Mouse (Mus musculus): Measurements from ENCODE around the gene Eya2. TPM values are rescaled to one million over a fixed set of nuclear protein-coding genes. Genes with fewer than 3 reads are reported as not detected.
A peak's percentile ranks its signal among the peaks of the same experiment; 100 is the strongest.

Eya2 gene
- polyA plus RNA-seq, 1 experiment from 2014 or later = 6.9 TPM

- peaks cover 5% of the 10 kb centered on the region for H3K36me3 ChIP-seq
- no peak overlapping the region for H3K9ac ChIP-seq
- no peaks in the 10 kb centered on the region for H3K9me3 ChIP-seq (replicated peaks)
- no peaks in the 10 kb centered on the region for H3K27me3 ChIP-seq
- no peak overlapping the region for H3K4me3 ChIP-seq (replicated peaks)
- peaks cover 16% of the 10 kb centered on the region for H3K4me1 ChIP-seq
- H3K4me2 ChIP-seq = 0 out of 2 replicates have a peak overlapping the region, but pooled peaks have one; percentile 4
- 33% methylated on average over 18 of the region's 18 CpGs for WGBS
- ATAC-seq (replicated peaks; ENCODE audit: low FRiP score) = 0 out of 2 replicates have a peak, but pooled peaks have one; percentile 25
- 0 out of 2 replicates have a peak overlapping the region, but pooled peaks have one; percentile 54 for H3K27ac ChIP-seq
Observed at GRCm38 (mm10) chr2:165732552-165733238, 137.9 kb downstream of the Eya2 start.

- Histone ChIP-seq H3K9me3 (replicated peaks) (no peaks in the 10 kb centered on the region), H3K36me3 (peaks cover 5% of the 10 kb centered on the region), H3K27me3 (no peaks in the 10 kb centered on the region), H3K4me1 (peaks cover 16% of the 10 kb centered on the region), H3K4me3 (replicated peaks) (no peak overlapping the region), H3K27ac (0 out of 2 replicates have a peak overlapping the region, but pooled peaks have one; percentile 65), H3K4me2 (no peak overlapping the region), H3K9ac (no peak overlapping the region)
- ATAC-seq (replicated peaks; ENCODE audit: low FRiP score) = no peak
- WGBS = 60% methylated on average over 8 of the region's 8 CpGs
Observed at GRCm38 (mm10) chr2:165733701-165734100, 138.9 kb downstream of the Eya2 start.

GRCm38 (mm10) chr2:165736297-165736696, 141.5 kb downstream of the Eya2 start:
- Histone ChIP-seq H3K4me3 (replicated peaks) (no peak overlapping the region), H3K27ac (no peak overlapping the region), H3K4me1 (peaks cover 27% of the 10 kb centered on the region), H3K27me3 (no peaks in the 10 kb centered on the region), H3K9me3 (replicated peaks) (no peaks in the 10 kb centered on the region), H3K36me3 (peaks cover 5% of the 10 kb centered on the region), H3K4me2 (no peak overlapping the region), H3K9ac (no peak overlapping the region)
- no peak for ATAC-seq (replicated peaks; ENCODE audit: low FRiP score)
- WGBS = 55% methylated on average over 2 of the region's 2 CpGs

GRCm38 (mm10) chr2:165740381-165740780, 145.5 kb downstream of the Eya2 start:
- no peak overlapping the region for H3K4me3 ChIP-seq (replicated peaks)
- H3K9ac ChIP-seq = no peak overlapping the region
- peaks cover 25% of the 10 kb centered on the region for H3K4me1 ChIP-seq
- H3K27ac ChIP-seq = peak overlapping the region; percentile 61; the same call in 1 of the 2 replicates
- no peak for ATAC-seq (replicated peaks; ENCODE audit: low FRiP score)
- no peaks in the 10 kb centered on the region for H3K9me3 ChIP-seq (replicated peaks)
- no peaks in the 10 kb centered on the region for H3K27me3 ChIP-seq
- H3K4me2 ChIP-seq = peak overlapping the region; percentile 14
- WGBS = 43% methylated on average over 4 of the region's 5 CpGs
- no peaks in the 10 kb centered on the region for H3K36me3 ChIP-seq

- 6% methylated on average over 9 of the region's 9 CpGs for WGBS
- Histone ChIP-seq H3K27me3 (no peaks in the 10 kb centered on the region), H3K36me3 (no peaks in the 10 kb centered on the region), H3K9me3 (replicated peaks) (no peaks in the 10 kb centered on the region), H3K4me1 (peaks cover 28% of the 10 kb centered on the region), H3K27ac (peak overlapping the region; percentile 80), H3K9ac (no peak overlapping the region), H3K4me2 (peak overlapping the region; percentile 41), H3K4me3 (replicated peaks) (peak overlapping the region; percentile 32)
- ATAC-seq (replicated peaks; ENCODE audit: low FRiP score) = peak; percentile 28; the same call in 1 of the 2 replicates
Observed at GRCm38 (mm10) chr2:165740982-165741381, 146.2 kb downstream of the Eya2 start.

GRCm38 (mm10) chr2:165741526-165742050, 146.8 kb downstream of the Eya2 start:
- no peaks in the 10 kb centered on the region for H3K9me3 ChIP-seq (replicated peaks)
- ATAC-seq (replicated peaks; ENCODE audit: low FRiP score) = no peak
- peak overlapping the region; percentile 80 for H3K27ac ChIP-seq
- no peaks in the 10 kb centered on the region for H3K27me3 ChIP-seq
- no peaks in the 10 kb centered on the region for H3K36me3 ChIP-seq
- peak overlapping the region; percentile 41 for H3K4me2 ChIP-seq
- H3K4me1 ChIP-seq = peaks cover 28% of the 10 kb centered on the region
- H3K9ac ChIP-seq = 0 out of 2 replicates have a peak overlapping the region, but pooled peaks have one; percentile 5
- 20% methylated on average over 11 of the region's 11 CpGs for WGBS
- peak overlapping the region; percentile 32 for H3K4me3 ChIP-seq (replicated peaks)

GRCm38 (mm10) chr2:165742210-165742786, 147.5 kb downstream of the Eya2 start:
- H3K9ac ChIP-seq = 0 out of 2 replicates have a peak overlapping the region, but pooled peaks have one; percentile 5

GRCm38 (mm10) chr2:165745306-165746098, 150.7 kb downstream of the Eya2 start:
- H3K27me3 ChIP-seq = peaks cover 5% of the 10 kb centered on the region
- no peak for ATAC-seq (replicated peaks; ENCODE audit: low FRiP score)
- no peak overlapping the region for H3K27ac ChIP-seq
- peaks cover 33% of the 10 kb centered on the region for H3K4me1 ChIP-seq
- H3K9ac ChIP-seq = no peak overlapping the region
- H3K9me3 ChIP-seq (replicated peaks) = no peaks in the 10 kb centered on the region
- no peak overlapping the region for H3K4me2 ChIP-seq
- no peak overlapping the region for H3K4me3 ChIP-seq (replicated peaks)
- WGBS = 78% methylated on average over 18 of the region's 18 CpGs
- H3K36me3 ChIP-seq = no peaks in the 10 kb centered on the region

More at GRCm38 (mm10) chr2:165742210-165742786, 147.5 kb downstream of the Eya2 start:
- 33% methylated on average over 21 of the region's 21 CpGs for WGBS
- Histone ChIP-seq H3K4me1 (peaks cover 28% of the 10 kb centered on the region), H3K4me2 (peak overlapping the region; percentile 41), H3K36me3 (no peaks in the 10 kb centered on the region), H3K4me3 (replicated peaks) (peak overlapping the region; percentile 32), H3K27me3 (no peaks in the 10 kb centered on the region), H3K27ac (peak overlapping the region; percentile 80), H3K9me3 (replicated peaks) (no peaks in the 10 kb centered on the region)
- ATAC-seq (replicated peaks; ENCODE audit: low FRiP score) = no peak; the same call in 1 of the 2 replicates

- H3K9me3 ChIP-seq (replicated peaks) = no peaks in the 10 kb centered on the region
- H3K4me1 ChIP-seq = peaks cover 12% of the 10 kb centered on the region
- H3K27me3 ChIP-seq = peaks cover 5% of the 10 kb centered on the region
- 59% methylated on average over 7 of the region's 7 CpGs for WGBS
- no peaks in the 10 kb centered on the region for H3K36me3 ChIP-seq
- H3K27ac ChIP-seq = no peak overlapping the region
- no peak overlapping the region for H3K4me2 ChIP-seq
- no peak overlapping the region for H3K9ac ChIP-seq
- H3K4me3 ChIP-seq (replicated peaks) = no peak overlapping the region
- 0 out of 2 replicates have a peak, but pooled peaks have one; percentile 31 for ATAC-seq (replicated peaks; ENCODE audit: low FRiP score)
Observed at GRCm38 (mm10) chr2:165747975-165748374, 153.1 kb downstream of the Eya2 start.

- H3K4me2 ChIP-seq = no peak overlapping the region
- H3K27me3 ChIP-seq = peaks cover 5% of the 10 kb centered on the region
- H3K4me3 ChIP-seq (replicated peaks) = no peak overlapping the region
- no peak for ATAC-seq (replicated peaks; ENCODE audit: low FRiP score)
- WGBS = 18% methylated on average over 11 of the region's 11 CpGs
- H3K9me3 ChIP-seq (replicated peaks) = no peaks in the 10 kb centered on the region
- H3K9ac ChIP-seq = no peak overlapping the region
- no peaks in the 10 kb centered on the region for H3K36me3 ChIP-seq
- H3K27ac ChIP-seq = no peak overlapping the region
- peaks cover 12% of the 10 kb centered on the region for H3K4me1 ChIP-seq
Observed at GRCm38 (mm10) chr2:165748426-165748825, 153.6 kb downstream of the Eya2 start.

GRCm38 (mm10) chr2:165751068-165751467, 156.2 kb downstream of the Eya2 start:
- Histone ChIP-seq H3K9me3 (replicated peaks) (no peaks in the 10 kb centered on the region), H3K27ac (no peak overlapping the region), H3K9ac (no peak overlapping the region), H3K4me2 (no peak overlapping the region), H3K36me3 (no peaks in the 10 kb centered on the region), H3K27me3 (peaks cover 5% of the 10 kb centered on the region), H3K4me3 (replicated peaks) (no peak overlapping the region), H3K4me1 (peaks cover 9% of the 10 kb centered on the region)
- WGBS = 38% methylated on average over 7 of the region's 7 CpGs
- ATAC-seq (replicated peaks; ENCODE audit: low FRiP score) = no peak

Measured in kidney, embryonic 15.5 days (tissue).